Mouse (Mus musculus): ENCODE results near the gene Gm20388. TPM values are rescaled to one million over a fixed set of nuclear protein-coding genes. Genes with fewer than 3 reads are reported as not detected.
"Not testable (repeated sequence)": the region's sequence is repeated elsewhere in the genome, so short reads cannot be mapped to it uniquely, and the experiment has no call there.

Gene Gm20388
- polyA plus RNA-seq, 1 experiment from 2014 or later = 12.4 TPM

GRCm38 (mm10) chr8:120363552-120364071 lies 453.0 kb downstream of the Gm20388 start:
- Histone ChIP-seq H3K9ac (ENCODE audit: low read depth, low read length) (no peak overlapping the region), H3K27ac (ENCODE audit: low read depth, low read length) (no peak overlapping the region), H3K4me1 (ENCODE audit: control insufficient read depth, insufficient read depth, low read depth, low read length) (peaks cover 19% of the 10 kb centered on the region), H3K4me3 (ENCODE audit: low read length) (no peak overlapping the region), H3K27me3 (replicated peaks; ENCODE audit: control insufficient read depth, insufficient read depth, low read length) (no peaks in the 10 kb centered on the region; the same call in 1 of the 2 replicates), H3K9me3 (ENCODE audit: control insufficient read depth, low read length) (no peaks in the 10 kb centered on the region), H3K4me2 (ENCODE audit: low read length) (no peak overlapping the region), H3K36me3 (ENCODE audit: control insufficient read depth, insufficient read depth, low read length) (no peaks in the 10 kb centered on the region)
- no peak for ATAC-seq
- 62% methylated on average over 10 of the region's 10 CpGs for WGBS

- Histone ChIP-seq H3K9ac (ENCODE audit: low read depth, low read length) (no peak overlapping the region), H3K4me1 (ENCODE audit: control insufficient read depth, insufficient read depth, low read depth, low read length) (peaks cover 22% of the 10 kb centered on the region), H3K27me3 (replicated peaks; ENCODE audit: control insufficient read depth, insufficient read depth, low read length) (no peaks in the 10 kb centered on the region; the same call in 1 of the 2 replicates), H3K9me3 (ENCODE audit: control insufficient read depth, low read length) (no peaks in the 10 kb centered on the region), H3K4me2 (ENCODE audit: low read length) (no peak overlapping the region), H3K36me3 (ENCODE audit: control insufficient read depth, insufficient read depth, low read length) (no peaks in the 10 kb centered on the region), H3K4me3 (ENCODE audit: low read length) (no peak overlapping the region), H3K27ac (ENCODE audit: low read depth, low read length) (no peak overlapping the region)
- no peak for ATAC-seq
- 41% methylated on average over 7 of the region's 7 CpGs for WGBS
Observed at GRCm38 (mm10) chr8:120364093-120364725, 453.6 kb downstream of the Gm20388 start.

GRCm38 (mm10) chr8:120366840-120367239 lies 456.2 kb downstream of the Gm20388 start:
- 85% methylated on average over 6 of the region's 6 CpGs for WGBS
- Histone ChIP-seq H3K9me3 (ENCODE audit: control insufficient read depth, low read length) (no peaks in the 10 kb centered on the region), H3K4me1 (ENCODE audit: control insufficient read depth, insufficient read depth, low read depth, low read length) (peaks cover 17% of the 10 kb centered on the region)

GRCm38 (mm10) chr8:120368191-120368590 lies 457.6 kb downstream of the Gm20388 start:
- not testable (repeated sequence) for H3K4me3 ChIP-seq (ENCODE audit: low read length); H3K9me3 ChIP-seq (ENCODE audit: control insufficient read depth, low read length); H3K4me2 ChIP-seq (ENCODE audit: low read length); ATAC-seq; H3K27me3 ChIP-seq (replicated peaks; ENCODE audit: control insufficient read depth, insufficient read depth, low read length); H3K9ac ChIP-seq (ENCODE audit: low read depth, low read length); H3K36me3 ChIP-seq (ENCODE audit: control insufficient read depth, insufficient read depth, low read length)
- WGBS = 85% methylated on average over 1 of the region's 1 CpGs
- Histone ChIP-seq H3K4me1 (ENCODE audit: control insufficient read depth, insufficient read depth, low read depth, low read length) (peaks cover 17% of the 10 kb centered on the region), H3K27ac (ENCODE audit: low read depth, low read length) (0 out of 2 replicates have a peak overlapping the region, but pooled peaks have one; percentile 63)

More at GRCm38 (mm10) chr8:120366840-120367239, 456.2 kb downstream of the Gm20388 start:
- Histone ChIP-seq H3K27me3 (replicated peaks; ENCODE audit: control insufficient read depth, insufficient read depth, low read length) (0 out of 2 replicates have a peak, but pooled peaks cover 4% of the 10 kb centered on the region), H3K27ac (ENCODE audit: low read depth, low read length) (no peak overlapping the region), H3K9ac (ENCODE audit: low read depth, low read length) (no peak overlapping the region), H3K4me3 (ENCODE audit: low read length) (no peak overlapping the region), H3K4me2 (ENCODE audit: low read length) (no peak overlapping the region), H3K36me3 (ENCODE audit: control insufficient read depth, insufficient read depth, low read length) (no peaks in the 10 kb centered on the region)
- ATAC-seq = no peak

GRCm38 (mm10) chr8:120368814-120369649 lies 458.4 kb downstream of the Gm20388 start:
- H3K36me3 ChIP-seq (ENCODE audit: control insufficient read depth, insufficient read depth, low read length) = no peaks in the 10 kb centered on the region
- no peak overlapping the region for H3K4me3 ChIP-seq (ENCODE audit: low read length)
- 0 out of 2 replicates have a peak, but pooled peaks cover 4% of the 10 kb centered on the region for H3K27me3 ChIP-seq (replicated peaks; ENCODE audit: control insufficient read depth, insufficient read depth, low read length)
- ATAC-seq = peak; percentile 90
- peaks cover 19% of the 10 kb centered on the region for H3K4me1 ChIP-seq (ENCODE audit: control insufficient read depth, insufficient read depth, low read depth, low read length)
- 0 out of 2 replicates have a peak overlapping the region, but pooled peaks have one; percentile 63 for H3K27ac ChIP-seq (ENCODE audit: low read depth, low read length)
- H3K9ac ChIP-seq (ENCODE audit: low read depth, low read length) = no peak overlapping the region; the same call in 1 of the 2 replicates
- WGBS = 29% methylated on average over 11 of the region's 11 CpGs
- no peaks in the 10 kb centered on the region for H3K9me3 ChIP-seq (ENCODE audit: control insufficient read depth, low read length)
- no peak overlapping the region for H3K4me2 ChIP-seq (ENCODE audit: low read length)

- Histone ChIP-seq H3K36me3 (ENCODE audit: control insufficient read depth, insufficient read depth, low read length) (no peaks in the 10 kb centered on the region), H3K4me1 (ENCODE audit: control insufficient read depth, insufficient read depth, low read depth, low read length) (peaks cover 24% of the 10 kb centered on the region), H3K27me3 (replicated peaks; ENCODE audit: control insufficient read depth, insufficient read depth, low read length) (0 out of 2 replicates have a peak, but pooled peaks cover 4% of the 10 kb centered on the region), H3K27ac (ENCODE audit: low read depth, low read length) (no peak overlapping the region; the same call in 1 of the 2 replicates), H3K4me3 (ENCODE audit: low read length) (no peak overlapping the region), H3K4me2 (ENCODE audit: low read length) (no peak overlapping the region), H3K9ac (ENCODE audit: low read depth, low read length) (0 out of 2 replicates have a peak overlapping the region, but pooled peaks have one; percentile 2), H3K9me3 (ENCODE audit: control insufficient read depth, low read length) (no peaks in the 10 kb centered on the region)
- no peak for ATAC-seq
- 43% methylated on average over 7 of the region's 7 CpGs for WGBS
Observed at GRCm38 (mm10) chr8:120369956-120370355, 459.3 kb downstream of the Gm20388 start.

DNA sequence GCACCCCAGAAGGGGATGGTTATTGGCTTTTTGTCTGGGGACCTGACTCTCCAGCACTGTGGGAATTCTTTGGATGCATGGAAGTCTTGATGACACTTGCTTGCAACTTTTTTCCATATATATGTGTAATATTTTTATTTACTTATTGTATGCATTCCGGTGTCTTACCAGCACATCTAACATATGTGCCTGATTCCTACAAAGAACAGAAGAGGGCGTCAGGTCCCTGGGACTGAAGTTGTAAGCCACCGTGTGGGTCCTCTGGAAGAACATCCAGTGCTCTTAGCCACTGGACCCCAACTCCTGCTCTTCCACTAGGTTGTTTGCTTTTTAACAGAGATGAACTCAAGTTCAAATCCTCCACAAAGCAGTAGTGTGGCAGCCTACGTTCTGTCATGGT lies 459.8 kb downstream of the Gm20388 start:
- no peaks in the 10 kb centered on the region for H3K9me3 ChIP-seq (ENCODE audit: control insufficient read depth, low read length)
- no peaks in the 10 kb centered on the region for H3K36me3 ChIP-seq (ENCODE audit: control insufficient read depth, insufficient read depth, low read length)
- H3K27ac ChIP-seq (ENCODE audit: low read depth, low read length) = no peak overlapping the region
- H3K4me2 ChIP-seq (ENCODE audit: low read length) = no peak overlapping the region
- H3K27me3 ChIP-seq (replicated peaks; ENCODE audit: control insufficient read depth, insufficient read depth, low read length) = 0 out of 2 replicates have a peak, but pooled peaks cover 4% of the 10 kb centered on the region
- no peak for ATAC-seq
- 66% methylated on average over 4 of the region's 4 CpGs for WGBS
- H3K9ac ChIP-seq (ENCODE audit: low read depth, low read length) = no peak overlapping the region
- peaks cover 27% of the 10 kb centered on the region for H3K4me1 ChIP-seq (ENCODE audit: control insufficient read depth, insufficient read depth, low read depth, low read length)
- no peak overlapping the region for H3K4me3 ChIP-seq (ENCODE audit: low read length)

- no peak overlapping the region for H3K4me2 ChIP-seq (ENCODE audit: low read length)
- no peak for ATAC-seq
- no peak overlapping the region for H3K4me3 ChIP-seq (ENCODE audit: low read length)
- no peak overlapping the region for H3K27ac ChIP-seq (ENCODE audit: low read depth, low read length)
- H3K27me3 ChIP-seq (replicated peaks; ENCODE audit: control insufficient read depth, insufficient read depth, low read length) = 0 out of 2 replicates have a peak, but pooled peaks cover 4% of the 10 kb centered on the region
- H3K9ac ChIP-seq (ENCODE audit: low read depth, low read length) = no peak overlapping the region
- 76% methylated on average over 5 of the region's 5 CpGs for WGBS
- no peaks in the 10 kb centered on the region for H3K9me3 ChIP-seq (ENCODE audit: control insufficient read depth, low read length)
- peaks cover 27% of the 10 kb centered on the region for H3K4me1 ChIP-seq (ENCODE audit: control insufficient read depth, insufficient read depth, low read depth, low read length)
- H3K36me3 ChIP-seq (ENCODE audit: control insufficient read depth, insufficient read depth, low read length) = no peaks in the 10 kb centered on the region
Observed at GRCm38 (mm10) chr8:120371146-120371545, 460.5 kb downstream of the Gm20388 start.
